Mouse (Mus musculus) lung, embryonic 14.5 days (tissue): ENCODE data around the gene Fndc3b. TPM values are rescaled to one million over a fixed set of nuclear protein-coding genes. Genes with fewer than 3 reads are reported as not detected.

Experiments
- ATAC-seq: fragments of 200-750 bp; cut with Nextera tagmentation; 2 replicates; pipeline ENCODE4 v1.8.0; 2017; ENCODE audit warnings: mild to moderate bottlenecking, moderate TSS enrichment, moderate library complexity; ENCODE audit not compliant: insufficient read depth
- DNase-seq: peaks from one replicate; pipeline ENCODE4 v3.0.0-alpha.2; 2015
- H3K27ac ChIP-seq: fragments of 300-500 bp; sonication (generic); 2 replicates; pipeline ENCODE4 v1.5.1; 2014; ENCODE audit warnings: low read depth, mild to moderate bottlenecking, moderate library complexity
- H3K27me3 ChIP-seq: fragments of 300-500 bp; sonication (generic); 2 replicates; pipeline ENCODE4 v1.6.1; 2014; ENCODE audit warnings: low read length, control low read depth; ENCODE audit not compliant: insufficient read depth
- H3K36me3 ChIP-seq: fragments of 300-500 bp; sonication (generic); 2 replicates; pipeline ENCODE4 v1.6.1; 2014; ENCODE audit warnings: control low read depth; ENCODE audit not compliant: insufficient read depth
- H3K4me1 ChIP-seq: fragments of 300-500 bp; sonication (generic); 2 replicates; pipeline ENCODE4 v1.6.1; 2014; ENCODE audit warnings: antibody characterized with exemption, control low read depth; ENCODE audit not compliant: insufficient read depth
- H3K4me2 ChIP-seq: fragments of 300-500 bp; sonication (generic); 2 replicates; pipeline ENCODE4 v1.6.1; 2014; ENCODE audit warnings: mild to moderate bottlenecking
- H3K4me3 ChIP-seq: fragments of 300-500 bp; sonication (generic); 2 replicates; pipeline ENCODE4 v1.5.1; 2014; ENCODE audit warnings: low read depth, low read length
- H3K9ac ChIP-seq: fragments of 300-500 bp; sonication (generic); 2 replicates; pipeline ENCODE4 v1.6.1; 2014
- H3K9me3 ChIP-seq: fragments of 300-500 bp; sonication (generic); 2 replicates; pipeline ENCODE4 v1.6.1; 2016; ENCODE audit warnings: low read depth, low read length, control low read depth
- CTCF ChIP-seq: IDR thresholded peaks from 2 replicates; pipeline ENCODE4 v1.5.1; 2016; ENCODE audit warnings: antibody characterized with exemption, low read depth
- WGBS: fragments of 180-500 bp; shearing (Covaris S2); extraction: QIAGEN DNeasy Blood & Tissue Kit; methylation state at CpG from one replicate; pipeline ENCODE4 v1.1.7; 2014; 5-methylcytosine and 5-hydroxymethylcytosine counted together
- polyA plus RNA-seq: library from polyadenylated mRNA; unstranded; fragments of >200 nt; fragmentation: Nextera tagmentation; extraction: Ambion mirVana; gene quantifications from 2 replicates; pipeline ENCODE4 v1.2.1, GENCODE M21; 2014

Fndc3b gene
- polyA plus RNA-seq, 1 experiment from 2014 or later: 37.1 TPM

- peak overlapping the region; percentile 21; the same call in 1 of the 2 replicates for H3K27ac ChIP-seq
- peaks cover 10% of the 10 kb centered on the region for H3K4me1 ChIP-seq
- ATAC-seq: no peak
- 51% methylated on average over 12 of the region's 12 CpGs for WGBS
- no peak overlapping the region for H3K4me2 ChIP-seq
- H3K36me3 ChIP-seq: no peaks in the 10 kb centered on the region
- H3K4me3 ChIP-seq: no peak overlapping the region
- H3K9ac ChIP-seq: no peak overlapping the region
- H3K27me3 ChIP-seq: no peaks in the 10 kb centered on the region
- DNase-seq: no peak
- no peaks in the 10 kb centered on the region for H3K9me3 ChIP-seq
- no peak for TF ChIP-seq CTCF
Measured at GRCm38 (mm10) chr3:27670416-27670815, 40.7 kb downstream of the Fndc3b start.

GRCm38 (mm10) chr3:27667280-27667679 lies 43.8 kb downstream of the Fndc3b start:
- 75% methylated on average over 4 of the region's 4 CpGs for WGBS
- no peak for TF ChIP-seq CTCF

GRCm38 (mm10) chr3:27665338-27665737 lies 45.8 kb downstream of the Fndc3b start:
- Histone ChIP-seq H3K4me1 (peaks cover 10% of the 10 kb centered on the region; the same call in 1 of the 2 replicates), H3K9me3 (no peaks in the 10 kb centered on the region), H3K4me3 (no peak overlapping the region), H3K4me2 (no peak overlapping the region), H3K27ac (no peak overlapping the region), H3K36me3 (no peaks in the 10 kb centered on the region), H3K9ac (no peak overlapping the region), H3K27me3 (no peaks in the 10 kb centered on the region)
- DNase-seq (no peak), ATAC-seq (no peak)
- 0% methylated on average over 1 of the region's 1 CpGs for WGBS
- 0 out of 2 replicates have a peak, but pooled peaks have one; percentile 14 for TF ChIP-seq CTCF

More at GRCm38 (mm10) chr3:27667280-27667679, 43.8 kb downstream of the Fndc3b start:
- H3K27me3 ChIP-seq: no peaks in the 10 kb centered on the region
- H3K4me1 ChIP-seq: peaks cover 13% of the 10 kb centered on the region
- no peak for DNase-seq
- no peak overlapping the region for H3K9ac ChIP-seq
- no peak overlapping the region for H3K4me3 ChIP-seq
- ATAC-seq: no peak
- no peak overlapping the region for H3K4me2 ChIP-seq
- no peak overlapping the region for H3K27ac ChIP-seq
- H3K9me3 ChIP-seq: no peaks in the 10 kb centered on the region
- no peaks in the 10 kb centered on the region for H3K36me3 ChIP-seq

GRCm38 (mm10) chr3:27663221-27663620 lies 47.9 kb downstream of the Fndc3b start:
- no peak overlapping the region for H3K4me2 ChIP-seq
- H3K27ac ChIP-seq: no peak overlapping the region
- no peaks in the 10 kb centered on the region for H3K9me3 ChIP-seq
- H3K4me3 ChIP-seq: no peak overlapping the region
- H3K9ac ChIP-seq: no peak overlapping the region
- ATAC-seq (no peak), DNase-seq (no peak)
- no peak for TF ChIP-seq CTCF
- H3K36me3 ChIP-seq: no peaks in the 10 kb centered on the region
- peaks cover 10% of the 10 kb centered on the region; the same call in 1 of the 2 replicates for H3K4me1 ChIP-seq
- no peaks in the 10 kb centered on the region for H3K27me3 ChIP-seq
- WGBS: 49% methylated on average over 5 of the region's 5 CpGs

GRCm38 (mm10) chr3:27658198-27658763 lies 52.8 kb downstream of the Fndc3b start:
- 73% methylated on average over 4 of the region's 4 CpGs for WGBS
- H3K4me3 ChIP-seq: no peak overlapping the region
- no peaks in the 10 kb centered on the region for H3K36me3 ChIP-seq
- H3K4me2 ChIP-seq: no peak overlapping the region
- H3K9me3 ChIP-seq: no peaks in the 10 kb centered on the region
- H3K9ac ChIP-seq: no peak overlapping the region
- ATAC-seq (no peak), DNase-seq (no peak)
- no peak for TF ChIP-seq CTCF
- no peak overlapping the region for H3K27ac ChIP-seq
- peaks cover 10% of the 10 kb centered on the region for H3K4me1 ChIP-seq
- no peaks in the 10 kb centered on the region for H3K27me3 ChIP-seq

GRCm38 (mm10) chr3:27656764-27657390 lies 54.2 kb downstream of the Fndc3b start:
- Histone ChIP-seq H3K27ac (peak overlapping the region; percentile 58; the same call in 1 of the 2 replicates), H3K27me3 (no peaks in the 10 kb centered on the region), H3K9me3 (no peaks in the 10 kb centered on the region), H3K4me3 (no peak overlapping the region), H3K9ac (no peak overlapping the region), H3K4me2 (no peak overlapping the region), H3K36me3 (no peaks in the 10 kb centered on the region), H3K4me1 (peaks cover 12% of the 10 kb centered on the region)
- TF ChIP-seq CTCF: no peak
- ATAC-seq (no peak), DNase-seq (no peak)
- 62% methylated on average over 7 of the region's 7 CpGs for WGBS

GRCm38 (mm10) chr3:27655673-27656072 lies 55.4 kb downstream of the Fndc3b start:
- ATAC-seq (no peak), DNase-seq (no peak)
- no peaks in the 10 kb centered on the region for H3K27me3 ChIP-seq
- TF ChIP-seq CTCF: no peak
- H3K9ac ChIP-seq: no peak overlapping the region
- peak overlapping the region; percentile 59 for H3K27ac ChIP-seq
- no peak overlapping the region for H3K4me3 ChIP-seq
- 56% methylated on average over 4 of the region's 4 CpGs for WGBS
- no peaks in the 10 kb centered on the region for H3K9me3 ChIP-seq
- peaks cover 20% of the 10 kb centered on the region for H3K4me1 ChIP-seq
- no peaks in the 10 kb centered on the region for H3K36me3 ChIP-seq
- no peak overlapping the region for H3K4me2 ChIP-seq
